Mouse (Mus musculus) kidney, postnatal 14 days (tissue): ENCODE measurements around the gene Sox5.
"Not testable (repeated sequence)": the region's sequence is repeated elsewhere in the genome, so short reads cannot be mapped to it uniquely, and the experiment has no call there.

Experiments
- DNase-seq: peaks from one replicate; pipeline ENCODE4 v3.0.0; 2022; ENCODE audit warnings: mixed read lengths

The Sox5 gene

DNA sequence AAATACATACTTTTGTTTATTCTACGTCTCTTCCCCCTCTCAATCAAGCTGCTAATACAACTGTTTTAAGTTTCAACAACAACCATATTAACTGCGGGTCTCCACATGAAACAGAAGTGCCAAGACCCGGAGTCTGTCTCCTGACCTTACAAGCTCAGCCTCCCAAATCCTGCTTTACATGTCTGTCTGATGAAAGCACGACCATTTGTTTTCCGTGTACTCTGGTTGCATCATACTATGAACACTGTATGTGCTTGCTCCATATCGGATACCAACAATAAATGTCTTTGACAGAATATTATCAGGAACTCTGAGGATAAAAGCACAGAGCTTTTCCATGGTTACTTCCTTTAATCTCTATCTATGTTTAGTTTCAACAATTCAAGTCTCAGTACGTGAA is 516.8 kb downstream of the Sox5 start:
- no peak for DNase-seq

DNA sequence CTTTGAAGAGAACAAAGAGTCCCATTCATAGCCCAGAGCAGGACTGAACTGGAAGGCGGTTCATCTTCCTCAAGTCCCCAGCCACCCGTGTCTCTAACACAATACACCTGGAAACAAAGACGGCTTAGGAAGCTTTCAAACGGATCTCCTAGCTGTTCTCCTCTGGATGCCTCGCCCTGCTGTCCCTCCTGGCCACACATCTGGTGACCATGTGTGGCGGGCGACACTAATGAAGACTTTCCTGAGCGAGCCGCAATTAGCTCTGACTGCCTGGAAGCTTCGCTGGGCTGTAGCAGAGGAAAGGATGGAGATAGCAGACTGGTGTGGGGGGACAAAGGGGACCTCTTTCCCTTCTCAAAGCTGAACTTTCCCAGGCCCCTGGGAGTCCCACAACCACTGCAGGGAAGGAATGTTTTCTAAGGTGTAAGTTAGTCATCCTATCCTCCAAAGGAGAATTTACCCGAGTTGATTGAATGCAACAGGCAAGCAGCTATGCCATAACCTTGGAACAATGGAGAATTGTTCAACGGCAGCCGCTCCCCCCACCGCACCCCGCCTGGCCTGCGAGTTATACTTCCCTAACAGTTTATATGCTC is 517.4 kb downstream of the Sox5 start:
- DNase-seq: no peak

DNA sequence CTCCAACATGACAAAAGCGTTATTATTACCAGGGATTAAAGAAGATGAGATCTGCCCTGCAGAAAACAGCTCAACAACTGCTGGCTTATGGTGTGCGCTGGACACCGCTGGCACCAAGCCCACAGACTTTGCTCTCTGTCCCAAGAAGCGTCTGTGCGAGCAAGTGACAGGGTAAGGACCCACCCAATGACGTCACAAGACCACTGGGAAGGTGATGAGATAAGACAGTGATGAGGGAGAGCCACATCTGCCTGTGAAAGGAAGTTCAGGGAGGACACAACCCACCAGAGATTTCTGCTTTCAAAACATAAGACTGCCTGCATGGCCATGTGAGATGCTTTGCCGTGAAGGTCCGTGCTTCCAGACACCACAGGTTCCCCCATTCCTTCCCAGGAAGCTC is 525.3 kb downstream of the Sox5 start:
- DNase-seq: no peak

- DNase-seq: no peak
Measured at GRCm38 (mm10) chr6:144252191-144252718, 529.5 kb downstream of the Sox5 start.

DNA sequence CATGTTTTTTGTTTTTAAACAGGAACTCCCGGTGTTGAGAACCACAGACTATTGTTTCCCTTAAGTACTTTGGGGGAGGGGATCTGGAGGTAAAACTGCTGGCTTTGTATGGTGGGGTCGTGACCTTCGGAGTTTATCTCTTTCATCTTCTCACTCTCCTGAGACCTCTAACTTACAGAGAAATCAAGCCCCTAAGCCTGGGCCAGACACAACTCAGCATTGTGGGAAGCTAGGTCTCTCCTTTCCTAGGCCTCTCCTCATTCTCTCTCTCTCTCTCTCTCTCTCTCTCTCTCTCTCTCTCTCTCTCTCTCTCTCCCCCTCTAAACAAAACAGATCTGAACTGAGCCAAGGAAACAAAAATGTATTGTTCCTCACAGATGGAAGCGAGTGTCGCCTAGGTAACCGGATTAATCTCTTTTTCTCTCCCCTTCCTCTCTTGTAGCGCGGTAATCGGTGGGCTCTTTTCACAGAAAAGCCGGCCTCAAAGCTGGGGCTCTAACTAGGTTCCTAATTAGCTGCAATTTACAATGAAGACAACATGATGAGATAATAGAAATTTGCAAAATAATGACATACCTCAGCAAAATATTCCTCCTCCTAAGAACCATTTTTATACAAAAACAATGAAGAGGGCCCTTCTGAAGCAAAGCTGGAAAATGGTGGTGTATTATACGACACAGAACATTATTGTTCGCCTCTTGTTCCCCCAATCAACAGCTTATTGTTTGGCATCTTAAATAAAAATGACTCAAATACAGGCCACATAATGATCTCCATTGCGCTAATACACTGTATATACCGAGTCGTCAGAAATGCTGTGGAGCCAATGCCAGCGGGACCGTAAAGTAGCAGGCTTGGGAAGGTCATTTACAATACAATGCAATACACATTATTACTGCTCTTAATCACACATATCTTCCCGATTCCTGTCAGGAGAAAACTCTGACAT is 530.3 kb downstream of the Sox5 start:
- DNase-seq: no peak

DNA sequence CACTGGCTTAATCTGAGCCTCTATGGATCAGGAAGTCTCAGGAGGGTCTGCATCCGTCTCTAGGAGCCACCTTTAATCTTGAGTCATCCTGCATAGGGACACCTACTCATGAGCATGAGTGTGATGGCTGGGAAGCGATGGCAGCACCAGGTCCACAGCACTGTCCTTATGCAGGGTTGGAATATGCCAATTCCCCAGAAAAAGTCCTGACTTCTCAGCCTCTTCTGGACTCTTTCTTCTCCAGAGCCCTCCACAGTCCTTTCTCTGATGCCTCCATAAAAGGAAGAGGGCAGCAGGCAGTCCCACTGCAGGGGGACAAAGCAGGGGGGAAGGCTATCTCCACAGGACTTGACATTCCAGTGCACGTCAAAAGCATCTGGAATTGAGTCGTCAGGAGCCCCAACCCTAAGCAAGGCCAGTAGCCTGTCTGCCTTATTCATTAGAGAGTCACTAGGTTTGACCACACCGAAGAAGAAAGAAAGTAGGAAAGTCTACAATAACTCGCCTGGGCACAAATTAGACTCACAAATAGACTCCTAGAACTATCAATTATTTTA is 531.1 kb downstream of the Sox5 start:
- no peak for DNase-seq

- no peak for DNase-seq
Measured at GRCm38 (mm10) chr6:144236581-144236980, 545.2 kb downstream of the Sox5 start.

DNA sequence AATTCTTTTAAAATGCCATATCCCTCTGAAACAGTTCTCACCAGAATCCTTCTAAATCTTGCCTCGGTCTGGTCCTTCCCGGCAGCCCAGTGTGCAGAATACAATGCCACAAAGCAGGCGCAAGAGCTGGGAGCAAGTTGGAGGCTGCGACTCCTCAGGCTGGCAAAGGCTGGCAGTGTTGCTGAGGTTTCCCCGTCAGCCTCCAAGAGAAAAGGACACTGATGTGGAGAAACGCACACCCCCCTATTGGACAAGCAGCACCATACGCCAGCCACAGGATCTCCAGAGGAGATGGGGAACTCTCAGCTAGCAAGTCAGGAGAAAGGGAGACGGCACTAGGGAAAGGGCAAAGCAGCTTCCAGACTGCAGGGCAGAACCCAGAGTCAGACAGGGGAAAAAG is 577.8 kb downstream of the Sox5 start:
- DNase-seq: no peak

GRCm38 (mm10) chr6:144203013-144203412 is 578.8 kb downstream of the Sox5 start:
- no peak for DNase-seq

DNA sequence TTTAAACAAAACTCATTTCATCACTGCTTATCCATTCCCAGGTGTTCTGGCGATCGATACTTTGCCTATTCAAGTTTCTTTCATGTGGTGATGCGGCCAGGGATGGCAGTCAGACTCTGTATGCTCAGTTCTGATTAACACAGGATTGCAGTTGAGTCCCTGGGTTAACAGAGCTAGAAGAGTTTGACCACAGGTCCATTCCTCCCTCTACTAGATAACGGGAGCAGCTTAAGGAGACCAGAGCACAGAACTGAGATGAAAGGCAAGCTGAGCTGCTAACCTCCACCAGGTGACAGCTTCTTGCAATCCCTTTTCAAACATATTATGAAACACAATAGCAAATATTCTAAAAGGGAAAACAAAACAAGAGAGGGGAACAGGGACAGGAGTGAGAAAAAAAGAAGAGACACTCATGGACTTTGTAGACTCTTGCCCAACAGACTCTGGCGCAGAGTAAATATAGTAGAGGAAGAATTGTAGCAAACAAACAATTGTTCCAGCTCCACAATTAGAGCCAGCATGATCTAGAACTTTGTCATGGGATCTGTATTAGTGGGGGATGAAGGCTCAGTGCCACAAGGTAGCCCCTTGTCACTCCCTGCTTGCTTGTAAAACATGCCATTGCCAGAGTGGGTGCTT is 580.3 kb downstream of the Sox5 start:
- DNase-seq: no peak

DNA sequence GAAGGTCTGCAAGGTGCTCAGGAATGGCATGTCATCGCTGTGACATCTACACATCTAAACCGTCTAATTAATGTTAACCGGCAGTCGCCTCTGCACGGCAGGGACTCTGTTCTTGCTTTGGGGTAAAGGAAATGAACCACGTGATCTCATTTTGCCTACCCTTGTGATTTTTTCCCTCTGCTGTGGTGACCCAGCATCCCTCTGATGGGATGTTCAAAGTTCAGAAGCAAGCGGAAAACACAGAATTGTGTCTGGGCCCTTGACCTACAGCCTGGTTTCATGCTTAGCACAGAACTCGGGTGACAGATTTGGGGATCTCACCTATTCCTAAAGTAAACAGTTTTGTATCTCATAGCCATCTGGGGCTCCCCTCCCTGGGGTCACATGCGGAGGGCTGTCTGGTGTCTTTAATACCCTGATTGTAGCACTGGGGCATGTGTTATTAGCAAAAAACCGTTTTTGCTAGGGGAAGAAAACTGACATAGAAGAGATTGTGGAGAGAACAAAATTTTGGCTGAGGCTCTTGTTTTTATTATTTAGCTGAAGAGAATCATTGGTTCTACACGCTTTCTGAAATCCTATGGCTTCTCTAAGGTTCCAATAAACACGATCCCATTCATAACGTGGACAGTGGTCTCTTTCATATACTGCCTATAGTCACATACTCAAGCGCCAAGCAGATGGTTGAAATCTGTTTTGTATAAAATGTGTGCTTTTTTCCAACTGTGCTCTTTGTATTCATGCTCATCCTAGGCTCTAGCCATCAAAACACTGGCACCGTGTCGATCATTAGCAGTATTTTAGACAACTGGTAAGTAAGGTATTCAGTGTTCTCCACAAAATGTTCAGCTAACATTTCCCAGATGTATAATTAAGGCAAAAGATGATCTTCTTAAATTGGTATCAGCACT is 584.3 kb downstream of the Sox5 start:
- no peak for DNase-seq

DNA sequence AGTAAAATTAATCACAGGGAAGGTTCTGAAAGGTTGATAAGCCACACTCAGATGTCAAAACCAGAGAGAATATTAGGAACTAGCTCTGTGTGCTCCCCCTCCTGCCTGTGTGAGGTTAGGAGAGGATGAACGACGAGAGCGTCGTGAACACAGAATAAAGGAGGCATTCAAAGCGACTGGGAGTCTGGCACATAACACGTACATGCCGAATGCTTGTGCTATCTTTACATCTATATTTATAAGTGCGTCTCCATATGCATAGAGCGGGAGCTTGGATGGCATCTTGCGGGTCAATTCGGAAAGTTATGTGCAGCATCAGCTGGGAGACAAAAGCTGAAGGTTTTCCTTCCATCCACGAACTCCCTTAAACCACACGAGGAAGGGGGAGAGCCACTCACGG is 585.8 kb downstream of the Sox5 start:
- DNase-seq: no peak

DNA sequence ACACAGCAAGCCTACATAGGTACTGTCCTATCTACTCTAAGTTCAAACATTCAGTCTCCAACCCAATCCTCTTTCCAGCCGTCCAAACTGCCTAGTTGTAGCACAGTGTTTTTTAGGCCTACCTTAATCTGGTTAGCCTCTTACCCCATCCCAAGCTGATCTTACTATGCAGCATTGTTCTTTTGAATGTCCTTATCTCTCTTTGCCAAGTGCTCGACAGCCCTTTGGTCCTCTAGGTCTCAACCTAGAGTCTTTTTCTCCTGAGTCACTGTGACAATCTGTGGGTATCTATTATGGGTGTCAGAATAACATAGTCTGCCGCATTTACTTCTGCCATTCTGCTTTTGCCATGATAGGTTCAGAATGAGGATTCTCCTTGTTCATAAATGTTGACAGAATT is 598.7 kb downstream of the Sox5 start:
- DNase-seq: no peak

- not testable (repeated sequence) for DNase-seq
Measured at GRCm38 (mm10) chr6:144182429-144182828, 599.3 kb downstream of the Sox5 start.

GRCm38 (mm10) chr6:144181083-144181866 is 600.5 kb downstream of the Sox5 start:
- peak; percentile 12 for DNase-seq

DNA sequence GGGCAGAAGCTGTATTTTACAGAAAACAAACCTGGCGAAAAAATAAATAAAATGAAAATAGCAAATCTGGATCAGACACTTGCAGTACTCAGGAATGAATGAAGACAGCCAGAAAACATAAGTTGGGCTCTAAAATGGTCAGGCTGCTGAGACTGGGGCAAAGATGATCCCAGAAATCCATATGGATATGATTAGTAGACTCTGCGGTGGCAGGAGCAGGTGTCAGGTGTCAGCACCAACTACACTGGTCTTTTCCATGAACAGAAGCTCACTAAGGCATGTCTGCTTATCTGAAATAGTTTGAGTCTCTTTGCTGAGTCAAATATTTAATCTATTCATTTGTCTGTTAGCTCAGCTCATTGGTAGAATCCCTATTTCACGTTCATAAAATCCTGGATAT is 602.7 kb downstream of the Sox5 start:
- no peak for DNase-seq

DNA sequence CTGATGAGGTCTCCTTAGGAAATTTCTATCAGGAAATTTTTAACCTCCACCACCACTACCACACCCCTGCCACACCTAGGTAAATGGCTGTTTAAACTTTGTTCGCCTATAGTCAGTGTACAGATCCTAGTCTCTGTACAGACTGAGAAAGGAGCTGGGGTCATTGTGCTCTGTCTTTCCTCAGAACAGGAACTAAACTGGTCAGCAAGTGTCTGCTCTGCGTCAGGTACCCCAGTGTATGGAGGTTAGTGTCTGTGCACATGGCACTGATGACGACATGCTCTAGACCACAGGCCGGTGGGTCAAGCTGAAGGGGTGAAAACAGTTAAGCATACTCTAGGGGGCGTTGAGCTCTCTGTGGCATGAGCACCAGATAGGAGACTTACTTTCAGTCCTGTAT is 605.1 kb downstream of the Sox5 start:
- no peak for DNase-seq

GRCm38 (mm10) chr6:144175590-144175989 is 606.2 kb downstream of the Sox5 start:
- no peak for DNase-seq

DNA sequence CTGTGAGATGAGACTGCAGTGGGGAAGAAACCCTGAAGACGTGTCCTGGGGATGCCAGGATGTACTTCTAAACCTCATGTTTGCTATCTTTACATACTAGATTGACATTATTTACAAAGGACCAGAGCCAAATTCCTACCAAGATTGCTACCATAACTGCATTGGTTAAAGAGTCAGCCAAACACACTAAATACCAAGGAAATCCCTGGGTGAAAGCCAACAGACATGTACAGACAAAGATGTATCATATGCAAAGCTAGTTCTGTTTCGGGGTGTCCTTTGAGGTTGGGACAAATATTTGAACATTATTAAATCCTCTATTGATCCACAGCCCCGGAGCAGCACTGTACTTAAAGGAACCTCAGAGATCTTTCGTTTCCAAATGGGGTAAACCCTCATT is 611.2 kb downstream of the Sox5 start:
- no peak for DNase-seq

GRCm38 (mm10) chr6:144169791-144170190 is 612.0 kb downstream of the Sox5 start:
- DNase-seq: no peak
